Mouse (Mus musculus) thymus, postnatal 36 days (tissue): Measurements from ENCODE around the gene Lin7b.

Experiments used
- DNase-seq, 2 experiments: peaks; one replicate each; pipeline ENCODE4 v3.0.0; 2022; ENCODE audit warnings: mixed read lengths in 2 of 2

Lin7b gene

DNA sequence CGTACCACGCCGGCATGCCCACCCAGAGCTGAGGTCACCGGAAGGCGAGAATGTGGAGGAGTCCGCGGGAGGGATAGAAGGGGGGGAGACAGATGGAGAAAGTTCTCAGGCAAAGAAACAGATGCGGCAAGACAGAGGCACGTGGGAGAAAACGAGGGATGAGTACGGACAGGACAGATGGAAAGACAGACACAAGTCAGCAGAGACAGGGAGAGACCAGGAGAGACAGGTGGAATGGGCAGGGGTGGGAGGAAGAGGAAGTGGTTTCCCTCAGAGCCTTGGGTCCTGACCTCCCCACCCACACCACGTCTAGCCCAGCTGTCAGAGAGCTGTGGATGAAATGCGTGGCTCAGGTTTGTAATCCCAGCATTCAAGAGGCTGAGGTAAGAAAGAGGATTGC lies 23.5 kb downstream of the Lin7b start:
- DNase-seq, result no peak

DNA sequence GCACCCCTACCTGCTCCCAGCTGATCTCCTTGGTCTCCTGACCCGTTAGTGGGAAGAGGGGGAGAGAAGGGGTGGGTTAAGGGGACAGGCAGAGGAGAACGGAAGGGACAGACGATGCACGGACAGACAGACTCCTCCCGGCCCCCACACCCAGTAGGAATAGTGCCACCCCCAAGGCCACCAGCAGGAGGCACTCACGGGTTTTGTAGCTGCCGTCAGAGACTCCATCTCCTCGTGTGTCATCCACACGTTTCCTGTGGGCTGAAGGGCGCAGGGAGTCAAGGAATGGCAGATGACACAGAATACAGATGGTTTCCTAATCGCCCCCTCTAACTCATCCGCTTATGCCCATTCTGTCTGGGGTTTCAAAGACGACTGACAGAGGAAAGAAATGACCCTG lies 26.8 kb downstream of the Lin7b start:
- DNase-seq, result peak in 1 of 2 experiments; percentile 30

DNA sequence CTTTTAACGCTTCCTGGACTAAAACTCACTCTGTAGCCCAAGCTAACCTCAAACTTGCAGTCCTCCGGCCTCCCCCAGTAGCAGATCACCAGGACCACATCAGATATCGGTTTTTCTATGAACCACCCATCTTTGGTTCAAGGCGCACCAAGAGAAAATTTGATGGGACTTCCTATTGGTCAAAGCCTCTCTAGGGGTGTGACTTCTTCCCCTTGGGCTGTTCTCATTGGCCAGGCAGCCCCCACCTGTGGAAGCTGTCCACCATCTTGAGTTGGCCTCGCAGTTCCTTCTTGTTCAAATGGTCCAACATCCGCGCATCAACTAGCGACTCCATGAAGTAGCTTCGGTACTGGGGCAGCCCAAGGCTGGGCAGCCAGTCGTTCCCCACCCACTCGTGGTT lies 28.3 kb downstream of the Lin7b start:
- DNase-seq, result no peak

DNA sequence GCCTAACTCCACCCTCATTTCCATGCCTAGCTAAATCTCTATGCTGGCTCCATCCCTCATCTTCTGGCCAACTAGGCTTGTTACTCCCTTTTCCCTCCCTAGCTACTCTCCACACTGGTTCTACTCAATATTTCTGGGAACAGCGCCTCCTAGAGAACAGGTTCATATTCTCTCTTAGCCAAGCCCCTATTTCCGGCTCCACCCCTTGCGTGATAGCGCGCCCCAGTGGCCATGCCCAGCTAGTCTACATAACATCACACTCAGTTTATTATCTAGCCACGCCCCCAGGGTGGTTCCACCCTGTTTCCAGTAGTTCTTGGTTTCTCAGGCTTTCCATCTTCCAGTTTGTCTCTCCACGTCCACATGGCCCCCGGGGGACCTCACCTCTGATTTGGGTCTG lies 29.1 kb downstream of the Lin7b start:
- DNase-seq, result peak; percentile 65 to 66

DNA sequence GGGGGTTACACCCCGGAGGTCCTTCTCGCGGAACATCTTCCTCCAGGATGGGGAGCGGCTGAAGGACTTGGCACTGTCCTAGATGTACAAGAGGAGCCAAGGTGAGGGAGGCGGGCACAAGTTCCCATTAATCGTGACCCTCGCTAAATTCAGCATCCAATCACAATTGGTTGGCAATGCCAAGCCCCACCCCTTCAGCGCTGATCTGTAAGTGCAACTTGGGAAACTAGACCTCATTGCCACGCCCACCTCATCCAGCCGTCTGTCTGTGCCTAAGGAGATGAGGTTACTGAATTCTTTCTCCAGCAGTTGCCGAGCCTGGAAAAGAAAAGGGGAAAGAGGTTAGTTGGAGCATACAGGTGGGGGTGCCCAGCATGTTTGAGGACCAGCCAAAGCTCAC lies 29.7 kb downstream of the Lin7b start:
- no peak for DNase-seq

DNA sequence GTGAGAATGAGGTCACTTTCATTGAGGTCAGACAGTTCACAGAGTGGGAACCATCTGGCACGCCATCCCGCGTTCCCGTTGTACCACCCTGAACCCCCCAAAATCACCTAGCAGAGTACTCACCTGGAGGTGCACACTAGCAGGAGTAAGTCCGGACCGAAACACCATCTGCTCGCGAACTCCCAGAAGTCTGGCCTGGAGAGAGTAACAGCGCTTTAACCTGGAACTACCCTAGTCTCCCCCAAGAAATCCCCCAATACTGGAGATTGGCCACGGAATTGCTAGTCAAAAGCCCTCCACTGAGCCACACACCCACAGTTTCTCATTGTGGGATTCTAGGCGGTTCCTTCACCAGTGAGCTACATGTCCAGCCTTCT lies 30.3 kb downstream of the Lin7b start:
- no peak for DNase-seq

DNA sequence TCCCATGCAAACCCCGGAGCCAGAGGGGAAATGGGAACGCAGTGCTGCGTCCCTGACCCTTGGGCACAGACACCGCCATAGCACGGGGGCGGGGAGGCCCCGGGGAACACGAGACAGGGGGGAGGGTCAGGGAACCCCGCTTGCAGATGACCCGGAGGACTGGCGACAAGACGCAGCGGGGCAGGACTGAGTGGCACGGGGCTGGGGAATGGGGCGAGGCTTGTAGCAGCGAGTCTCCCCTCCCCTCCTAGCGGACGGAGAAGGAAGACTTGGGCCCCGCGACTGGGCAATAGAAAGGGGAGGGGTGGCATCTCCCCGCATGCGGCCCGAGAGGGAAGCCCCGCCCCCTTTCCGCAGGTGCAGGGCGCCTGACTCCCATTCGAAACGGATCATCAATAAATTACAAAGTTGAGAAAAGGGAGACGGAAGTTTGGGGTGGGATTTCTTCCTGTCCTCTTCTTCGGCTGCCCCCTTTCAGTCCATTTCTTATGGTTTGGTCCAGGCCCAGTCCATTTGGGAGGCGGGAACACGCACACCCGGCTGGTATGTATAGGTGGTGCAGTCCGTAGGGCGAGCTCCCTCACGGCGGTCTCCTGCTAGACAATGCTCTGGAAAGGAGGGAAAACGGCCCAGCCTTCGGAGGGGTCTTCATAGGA lies 30.8 kb downstream of the Lin7b start:
- peak; percentile 28 to 41 for DNase-seq

DNA sequence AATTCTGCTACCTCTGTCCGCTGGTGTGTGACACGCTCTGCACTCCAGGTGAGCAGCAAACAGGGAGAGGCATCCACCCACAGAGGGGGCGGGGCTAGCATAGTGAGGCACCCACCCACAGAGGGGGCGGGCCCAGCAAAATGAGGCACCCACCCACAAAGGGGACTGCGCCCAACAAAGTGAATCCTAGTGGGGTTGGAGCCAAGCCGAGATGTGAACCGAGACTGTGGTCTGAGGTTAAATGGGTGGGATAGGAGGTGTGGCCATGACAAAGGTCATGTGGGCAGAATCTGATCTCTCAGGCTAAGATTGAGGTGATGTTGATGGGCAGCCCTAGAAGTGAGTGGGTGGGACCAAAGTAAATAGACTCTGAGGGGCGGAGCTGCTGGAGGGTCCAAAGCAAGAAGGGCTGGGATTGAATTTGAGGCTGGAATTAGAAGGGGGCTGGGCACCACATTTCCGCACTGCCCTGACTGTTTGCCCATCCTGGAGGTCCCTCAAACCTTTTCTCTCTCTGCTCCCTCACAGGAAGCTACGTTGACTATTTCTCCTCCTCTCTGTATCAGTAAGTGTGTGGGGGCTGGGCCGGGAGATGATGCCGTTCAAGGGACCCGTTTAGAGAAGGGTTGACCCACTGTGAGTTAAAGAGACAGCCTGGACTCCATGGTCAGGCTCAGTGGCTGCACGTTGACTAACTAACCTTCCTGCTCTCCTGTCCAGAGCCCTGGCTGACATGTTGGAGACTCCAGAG lies 32.0 kb downstream of the Lin7b start:
- DNase-seq, result peak; percentile 36 to 53

DNA sequence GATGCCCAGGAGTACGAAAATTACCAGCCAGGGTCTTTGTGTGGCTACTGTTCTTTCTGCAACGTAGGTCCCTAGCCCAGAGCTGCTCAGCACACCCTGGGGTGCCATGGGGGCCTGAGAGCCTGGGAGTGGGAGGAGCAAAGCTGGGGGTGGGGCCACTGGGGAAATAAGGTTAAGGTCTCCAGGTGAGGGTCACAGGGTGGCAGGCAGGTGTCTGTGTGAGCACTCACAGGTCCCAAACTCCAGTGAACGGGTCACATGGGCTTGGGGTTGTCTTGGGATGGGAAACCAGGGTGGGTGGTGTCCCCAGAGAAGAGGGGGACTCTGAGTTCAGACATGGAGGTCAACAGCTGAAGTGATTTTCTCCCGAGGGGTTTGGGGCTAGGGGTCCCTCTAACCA lies 32.9 kb downstream of the Lin7b start:
- no peak for DNase-seq

DNA sequence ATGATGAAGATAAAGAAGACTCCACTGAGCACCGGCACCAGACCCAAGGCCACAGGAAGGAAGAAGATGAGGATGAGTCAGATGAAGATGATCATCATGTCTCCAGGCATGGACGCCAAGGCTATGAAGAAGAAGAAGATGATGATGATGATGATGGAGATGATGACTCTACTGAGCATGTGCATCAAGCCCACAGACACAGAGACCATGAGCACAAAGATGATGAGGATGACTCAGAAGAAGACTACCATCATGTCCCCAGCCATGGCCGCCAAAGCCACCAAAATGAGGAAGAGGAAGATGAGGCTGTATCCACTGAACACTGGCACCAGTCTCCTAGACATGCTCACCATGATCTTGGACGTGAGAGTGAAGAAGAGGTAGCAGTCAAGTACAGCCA lies 34.1 kb downstream of the Lin7b start:
- no peak for DNase-seq

DNA sequence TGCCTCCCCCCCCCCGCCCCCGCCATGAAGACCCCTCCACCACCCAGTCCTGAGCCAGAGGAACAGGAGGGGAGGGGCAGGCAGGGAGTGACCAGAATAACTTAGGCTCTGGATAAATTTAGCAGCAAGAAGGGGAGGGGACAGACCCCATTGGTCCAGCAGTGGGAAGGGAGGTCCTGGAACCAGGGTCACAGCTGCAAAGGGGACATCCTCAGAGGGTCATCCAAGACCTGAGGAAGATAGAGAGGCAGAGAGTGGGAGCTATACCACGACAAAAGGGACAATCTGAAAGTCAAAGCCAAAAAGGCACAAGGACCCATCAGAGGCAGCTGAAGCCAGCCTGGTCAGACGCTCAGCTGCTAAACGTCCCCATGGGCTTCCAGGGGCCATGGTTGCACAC lies 35.3 kb downstream of the Lin7b start, which contains the start of gene Hrc:
Gene Hrc (plus strand): TSS at position 235 of the 400 bp plus-strand sequence.
- DNase-seq, result no peak

DNA sequence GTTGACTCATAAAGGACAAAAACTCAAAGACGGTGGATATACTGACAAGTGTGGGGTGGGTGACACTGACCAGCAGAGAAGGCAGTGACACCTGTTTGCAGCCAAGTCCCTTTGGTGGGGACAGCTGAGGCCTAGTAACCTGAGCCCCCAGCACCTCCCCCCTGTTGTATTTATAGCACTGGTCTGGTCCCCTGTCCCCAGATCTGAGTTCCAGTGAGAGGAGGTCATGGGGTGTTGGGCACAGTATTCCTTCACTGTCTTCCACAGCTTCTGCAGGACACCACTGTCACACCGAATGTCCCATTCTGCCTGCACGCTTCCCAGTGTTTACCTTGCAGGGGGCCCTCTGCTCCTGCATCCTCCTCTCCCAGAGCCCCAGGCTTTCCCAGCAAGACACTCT lies 35.8 kb downstream of the Lin7b start:
- no peak for DNase-seq

DNA sequence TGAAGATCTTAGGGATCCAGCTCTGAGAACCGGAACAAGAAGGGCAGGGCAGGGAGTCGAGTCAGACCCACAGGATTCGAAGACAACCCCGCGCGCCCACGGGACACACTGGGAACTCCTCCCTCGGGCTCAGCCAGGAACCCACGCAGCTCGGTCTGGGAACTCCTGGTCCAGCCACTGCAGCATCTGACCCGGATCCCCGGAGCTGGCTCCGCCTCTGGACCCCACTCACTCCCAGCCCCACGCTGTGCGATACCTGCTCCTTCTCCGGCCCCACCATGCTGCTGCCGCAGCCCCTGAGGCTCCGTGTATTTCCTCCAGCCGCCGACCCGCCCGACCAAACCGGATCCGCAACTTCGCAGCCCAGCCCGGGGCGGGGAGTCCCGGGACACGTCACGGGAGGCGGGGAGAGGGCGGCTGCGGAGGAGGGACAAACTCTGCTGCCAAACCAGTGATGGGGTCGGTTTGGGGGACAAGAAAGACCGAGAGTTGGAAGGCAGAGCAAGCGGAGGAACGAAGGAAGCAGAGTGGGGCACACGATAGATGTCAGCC lies 36.9 kb downstream of the Lin7b start, which contains the start of gene Trpm4:
Gene Trpm4 (minus strand): TSS at position 350 of the 552 bp plus-strand sequence.
- DNase-seq, result peak; percentile 87 to 89

DNA sequence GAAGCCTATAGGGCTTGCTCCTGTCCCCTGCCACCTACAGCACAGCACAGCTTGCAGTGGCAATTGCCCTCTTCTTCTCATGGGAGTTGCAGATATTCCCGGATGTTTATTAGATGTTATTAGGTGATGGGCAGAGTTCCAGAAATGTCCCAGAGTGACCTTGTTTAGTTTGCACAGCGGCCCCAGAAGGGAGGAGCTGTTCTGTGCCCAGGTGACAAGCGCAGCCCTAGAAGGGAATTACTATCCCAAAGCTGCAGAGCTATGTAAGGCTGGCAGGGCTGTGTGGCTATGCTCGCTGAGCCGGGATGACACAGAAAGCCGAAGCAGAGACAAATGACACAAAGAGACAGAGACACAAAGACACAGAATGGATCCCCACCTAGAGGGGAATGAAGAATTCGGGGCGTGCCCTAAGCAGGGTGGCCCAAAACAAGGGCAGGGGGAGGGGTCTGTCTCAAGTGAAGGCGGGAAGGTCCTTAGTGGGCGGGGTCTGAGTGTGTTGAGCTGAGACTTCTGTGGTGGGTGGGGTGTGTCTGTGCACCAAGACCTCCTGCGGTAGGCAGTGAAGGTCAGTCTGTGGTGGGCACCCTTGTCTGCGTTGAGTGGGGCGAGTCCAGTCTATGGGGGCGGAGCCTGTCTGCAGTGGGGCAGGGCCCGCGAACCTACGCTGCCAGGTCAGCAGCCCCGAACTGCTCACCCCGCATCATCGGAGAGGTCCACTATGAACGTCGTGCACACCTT lies 37.5 kb downstream of the Lin7b start:
- DNase-seq, result peak; percentile 63 to 72

DNA sequence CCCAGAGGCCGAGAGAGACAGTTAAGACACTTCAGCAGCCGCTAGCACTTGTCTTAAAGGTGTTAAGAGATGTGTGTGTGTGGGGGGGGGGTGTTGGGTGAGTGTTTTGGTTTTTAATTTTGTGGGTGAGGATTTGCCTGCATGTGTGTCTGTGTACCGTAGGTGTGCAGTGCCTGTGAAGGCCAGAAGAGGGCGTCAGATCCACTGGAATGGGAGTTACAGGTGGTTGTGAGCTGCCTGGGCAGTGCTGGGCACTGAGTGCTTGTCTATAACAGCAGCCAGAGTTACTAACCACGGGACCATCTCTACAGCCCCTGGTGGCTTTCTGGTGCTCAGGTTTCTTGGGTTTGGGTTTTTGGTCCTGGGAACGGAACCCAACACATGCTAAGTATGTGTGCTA lies 38.9 kb downstream of the Lin7b start:
- DNase-seq, result no peak

DNA sequence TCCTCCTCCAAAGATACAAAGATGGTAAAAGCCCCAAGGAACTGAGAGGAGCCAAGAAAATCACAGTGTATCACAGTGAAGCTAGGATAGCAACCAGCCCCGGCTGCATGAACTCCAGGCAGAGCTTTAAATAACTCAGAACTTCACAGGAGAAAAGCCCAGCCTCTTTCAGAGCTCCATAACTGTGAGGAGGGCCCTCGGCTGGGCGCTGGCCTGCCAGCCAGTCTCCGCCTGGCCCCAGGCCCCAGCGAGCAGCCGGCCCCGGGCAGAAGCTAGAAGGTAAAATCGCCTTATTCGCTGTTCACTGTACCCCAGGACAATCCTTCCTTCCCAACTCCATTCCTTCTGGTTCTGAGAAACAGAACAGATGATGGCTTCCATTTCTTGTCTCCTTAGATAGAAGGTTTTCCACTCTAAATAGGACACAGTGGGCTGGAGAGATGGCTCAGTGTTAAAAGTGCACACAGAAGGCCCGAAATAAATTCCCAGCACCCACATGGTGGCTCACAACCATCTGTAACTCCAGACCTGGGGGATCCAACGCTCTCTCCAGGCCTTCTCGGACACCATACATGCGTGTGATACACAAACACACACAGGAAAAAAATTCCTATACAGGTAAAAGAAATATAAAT lies 41.4 kb downstream of the Lin7b start:
- no peak for DNase-seq

DNA sequence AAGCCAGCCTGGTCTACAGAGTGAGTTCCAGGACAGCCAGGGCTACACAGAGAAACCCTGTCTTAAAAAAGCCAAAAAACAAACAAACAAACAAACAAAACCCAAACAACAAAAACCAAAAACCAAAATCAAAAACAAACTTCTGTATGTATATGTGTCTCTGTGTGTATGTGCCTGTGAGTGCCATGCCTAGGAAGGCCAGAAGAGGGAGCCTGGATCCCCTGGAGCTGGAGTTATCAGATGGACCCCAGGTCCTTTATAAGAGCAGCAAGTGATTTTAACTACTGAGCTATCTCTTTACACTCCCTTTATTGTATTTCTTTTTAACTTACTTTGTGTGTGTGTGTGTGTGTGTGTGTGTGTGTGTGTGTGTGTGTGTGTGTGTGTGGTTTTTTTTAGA lies 44.6 kb downstream of the Lin7b start:
- no peak for DNase-seq

DNA sequence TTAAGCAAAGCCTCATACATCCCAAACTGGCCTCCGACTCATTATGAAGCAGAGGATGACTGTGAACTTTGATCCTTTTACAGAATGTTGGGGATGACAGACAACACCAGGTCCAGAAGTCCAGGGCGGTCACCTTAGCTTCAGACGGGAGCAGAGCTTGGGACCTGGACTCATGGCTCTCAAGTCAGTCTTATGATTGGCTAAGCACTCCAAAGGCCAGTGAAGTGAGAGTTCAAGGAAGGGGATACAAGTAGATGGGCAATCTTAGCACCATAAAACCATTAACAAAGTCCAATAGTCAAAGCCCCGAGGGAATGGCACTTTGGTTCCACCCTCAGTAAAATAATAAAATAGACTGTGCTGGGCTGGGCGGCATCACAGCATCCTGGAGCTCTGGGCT lies 47.3 kb downstream of the Lin7b start:
- no peak for DNase-seq

DNA sequence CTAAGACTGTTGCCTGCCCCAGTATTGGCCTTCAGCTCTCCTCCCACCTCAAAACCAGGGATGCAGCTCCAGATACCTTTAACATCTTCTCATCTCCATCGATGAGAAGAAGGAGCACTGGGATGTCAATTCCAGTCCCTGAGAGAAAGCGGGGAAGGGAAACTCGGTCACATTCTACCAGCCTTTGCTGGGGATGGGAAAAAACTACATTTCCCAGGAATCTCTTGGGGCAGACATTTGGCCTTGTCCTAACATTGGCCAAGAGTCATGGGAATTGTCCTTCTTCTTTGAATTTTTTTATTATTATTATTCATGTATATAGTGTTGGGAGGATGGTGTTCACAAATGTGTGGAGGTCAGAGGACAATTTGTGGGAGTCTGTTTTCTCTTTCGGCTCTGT lies 48.1 kb downstream of the Lin7b start:
- DNase-seq, result no peak
